Mouse (Mus musculus): ENCODE results near the gene Arhgap33. TPM values are rescaled to one million over a fixed set of nuclear protein-coding genes. Genes with fewer than 3 reads are reported as not detected.

The Arhgap33 gene
- total RNA-seq (2021) = 100 to 1,000 TPM; 190 to 213 TPM

GRCm38 (mm10) chr7:30534633-30535577 lies at the start of gene Arhgap33:
Gene Arhgap33, minus strand, starts transcription at chr7:30535060.
- DNase-seq (ENCODE audit: low spot score in 2 of 2) = peak; percentile 98
- intact Hi-C loops (cut with DNase I) = no loop called here

GRCm38 (mm10) chr7:30584339-30584738 lies 49.5 kb upstream of the Arhgap33 start:
- no peak for DNase-seq (ENCODE audit: low spot score in 2 of 2)
- intact Hi-C loops (cut with DNase I) = no loop called here

- no peak for DNase-seq (ENCODE audit: low spot score in 2 of 2)
- intact Hi-C loops (cut with DNase I) = no loop called here
These were observed 46.7 kb upstream of the Arhgap33 start for GRCm38 (mm10) chr7:30581547-30581946.

DNA sequence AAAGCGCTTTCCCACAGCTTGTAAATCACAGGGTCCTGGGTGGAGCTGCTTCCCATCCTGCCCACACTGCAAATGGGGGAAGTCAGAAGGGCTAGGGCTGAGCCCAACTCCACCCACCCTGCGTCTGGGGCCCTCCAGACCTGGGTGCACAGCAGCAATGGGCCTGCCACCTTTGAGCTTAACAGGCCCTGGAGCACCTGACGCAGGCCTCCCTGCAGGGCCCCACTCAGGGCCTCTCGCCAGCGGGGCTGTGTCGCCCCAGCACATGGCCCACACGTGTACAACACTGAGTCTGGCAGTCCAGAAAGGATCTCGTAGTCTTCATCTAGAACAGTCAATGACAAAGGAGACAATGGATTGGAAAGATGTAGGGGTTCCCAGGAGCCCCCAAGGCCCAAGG lies 45.1 kb upstream of the Arhgap33 start:
- intact Hi-C loops (cut with DNase I) = no loop called here
- DNase-seq (ENCODE audit: low spot score in 2 of 2) = no peak

- intact Hi-C loops (cut with DNase I) = no loop called here
- DNase-seq (ENCODE audit: low spot score in 2 of 2) = no peak
These were observed 38.1 kb upstream of the Arhgap33 start for GRCm38 (mm10) chr7:30572969-30573368.

DNA sequence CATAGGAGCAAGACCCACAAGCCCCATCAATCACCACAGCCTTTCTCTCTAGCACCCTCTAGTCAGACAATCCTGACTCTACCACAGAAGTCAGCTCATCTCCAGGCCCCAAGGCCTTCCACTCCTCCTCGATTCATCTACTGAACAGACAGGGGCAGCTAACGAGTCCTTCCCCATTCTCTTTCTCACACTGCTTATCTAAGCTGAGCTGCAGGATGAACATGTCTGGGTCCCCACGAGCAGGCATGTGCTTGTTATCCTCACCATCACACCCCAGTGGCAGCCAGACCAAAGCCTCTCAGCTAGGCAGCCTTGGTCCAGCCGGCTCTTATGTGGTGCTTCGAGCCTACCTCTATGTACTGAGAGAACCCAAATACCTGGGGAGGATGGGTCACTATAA lies 37.5 kb upstream of the Arhgap33 start:
- intact Hi-C loops (cut with DNase I) = no loop called here
- no peak for DNase-seq (ENCODE audit: low spot score in 2 of 2)

DNA sequence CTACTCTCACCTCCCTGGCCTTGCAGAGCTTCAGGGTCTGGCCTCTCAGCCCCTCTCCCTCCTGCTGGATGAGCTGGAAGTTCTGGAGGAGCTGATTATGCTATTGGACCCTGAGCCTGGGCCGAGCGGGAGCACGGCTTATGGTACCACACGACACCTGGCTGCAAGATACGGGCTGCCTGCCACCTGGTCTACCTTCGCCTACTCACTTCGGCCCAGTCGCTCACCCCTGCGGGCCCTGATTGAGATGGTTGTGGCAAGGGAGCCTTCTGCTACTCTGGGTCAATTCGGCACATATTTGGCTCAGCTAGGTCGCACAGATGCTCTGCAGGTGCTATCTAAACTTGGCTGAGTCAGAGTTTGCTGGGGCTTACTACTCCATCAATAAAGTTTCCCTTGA lies 32.7 kb upstream of the Arhgap33 start:
- no peak for DNase-seq (ENCODE audit: low spot score in 2 of 2)
- intact Hi-C loops (cut with DNase I) = no loop called here

- intact Hi-C loops (cut with DNase I) = no loop called here
- no peak for DNase-seq (ENCODE audit: low spot score in 2 of 2)
These were observed 31.2 kb upstream of the Arhgap33 start for GRCm38 (mm10) chr7:30566033-30566432.

DNA sequence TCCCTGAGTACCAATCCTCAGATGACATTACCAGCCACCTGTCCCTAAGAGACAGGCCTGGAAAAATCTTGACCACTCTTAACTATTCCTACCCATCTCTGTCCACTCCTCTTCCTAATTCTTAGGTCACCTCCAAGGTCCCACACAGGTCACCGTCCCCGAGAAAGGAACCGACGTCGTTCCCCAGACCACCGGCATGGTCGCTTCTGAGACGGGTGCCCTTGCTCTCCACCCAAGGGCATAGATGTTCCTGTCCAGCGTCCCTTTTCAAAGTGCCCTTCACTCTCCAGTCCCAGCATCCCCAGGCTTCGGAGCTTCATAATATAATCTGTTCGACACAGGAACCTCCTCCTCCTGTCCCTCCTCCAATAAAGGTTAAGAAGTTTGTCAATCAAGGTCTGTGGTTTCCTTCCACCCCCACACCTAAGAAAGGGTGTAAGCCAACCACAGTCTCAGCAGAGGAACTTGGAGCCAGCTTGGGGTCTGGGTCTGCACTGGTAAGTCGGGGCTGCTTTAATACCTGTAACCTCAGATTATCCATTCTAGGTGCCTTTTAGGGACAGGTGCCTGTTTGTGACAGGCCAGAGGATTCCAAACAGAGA lies 30.2 kb upstream of the Arhgap33 start, which contains the start of gene Igflr1:
Igflr1 (plus strand) TSS at position 458 of the 602 bp plus-strand sequence.
- DNase-seq (ENCODE audit: low spot score in 2 of 2) = no peak
- intact Hi-C loops (cut with DNase I) = no loop called here

DNA sequence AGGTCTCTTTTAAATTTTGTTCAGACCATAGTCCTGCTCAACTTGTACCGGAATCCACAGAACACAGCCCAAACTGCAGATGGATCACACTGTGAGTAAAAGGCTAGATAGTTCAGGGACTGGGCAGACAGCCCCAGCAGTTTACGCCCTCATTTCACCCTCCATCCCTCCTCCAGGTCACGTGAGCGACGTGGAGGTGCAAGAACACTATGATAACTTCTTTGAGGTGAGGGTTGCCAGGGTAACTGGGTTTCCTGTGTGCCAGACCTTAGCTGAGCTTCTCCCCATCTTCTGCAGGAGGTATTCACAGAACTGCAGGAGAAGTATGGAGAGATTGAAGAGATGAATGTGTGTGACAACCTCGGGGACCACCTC lies 29.0 kb upstream of the Arhgap33 start:
- DNase-seq (ENCODE audit: low spot score in 2 of 2) = no peak
- intact Hi-C loops (cut with DNase I) = loop anchor here (1.0 kb wide), 1 partner anchor 24 kb away; the partner anchor contains the start of gene Kmt2b

DNA sequence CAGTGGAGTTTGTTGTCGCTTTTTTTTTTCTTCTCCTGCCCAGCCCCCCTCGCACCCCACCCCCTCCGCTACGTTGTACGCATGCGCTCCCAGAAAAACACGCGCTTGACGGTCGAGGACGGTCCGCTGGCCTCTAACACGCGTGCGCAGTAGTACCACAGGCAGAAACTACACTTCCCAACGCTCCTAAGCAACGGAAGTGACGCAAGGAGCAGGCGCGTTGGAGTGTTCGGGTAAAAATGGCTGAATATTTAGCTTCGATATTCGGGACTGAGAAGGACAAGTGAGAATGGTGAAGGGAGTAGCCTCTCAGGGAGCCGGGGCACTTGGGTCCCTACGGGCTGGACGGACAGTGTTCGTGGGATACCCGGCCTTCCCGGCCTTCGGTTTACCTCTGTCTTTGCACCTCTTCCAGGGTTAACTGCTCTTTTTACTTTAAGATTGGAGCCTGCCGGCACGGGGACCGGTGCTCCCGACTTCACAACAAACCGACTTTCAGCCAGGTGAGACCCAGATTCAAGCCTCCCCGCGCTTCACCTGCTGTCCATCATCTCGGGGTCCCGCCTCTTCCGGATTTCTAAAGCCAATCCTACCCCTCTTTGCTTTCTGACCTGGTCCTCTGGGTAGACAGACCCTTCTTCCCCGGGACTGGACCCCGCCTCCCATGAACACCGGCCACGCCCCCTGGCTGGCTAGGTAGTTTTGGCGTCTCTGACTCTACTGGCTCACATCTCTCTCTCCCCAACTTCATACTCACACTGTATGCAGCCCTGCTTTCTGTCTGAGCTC lies 28.5 kb upstream of the Arhgap33 start, which contains the start of the genes U2af1l4, Gm49396 and Psenen:
U2af1l4 (plus strand) TSS at position 185 of the 789 bp plus-strand sequence.
Gm49396 (plus strand) TSS at position 228 of the 789 bp plus-strand sequence.
Psenen (minus strand) TSS at position 511 of the 789 bp plus-strand sequence.
- intact Hi-C loops (cut with DNase I) = loop anchor here (1.0 kb wide), 1 partner anchor 25 kb away; the partner anchor contains the start of gene Kmt2b
- peak; percentile 95 to 98 for DNase-seq (ENCODE audit: low spot score in 2 of 2)

GRCm38 (mm10) chr7:30562526-30563116 lies 27.8 kb upstream of the Arhgap33 start:
- intact Hi-C loops (cut with DNase I) = loop anchor here (1.0 kb wide), 1 partner anchor 26 kb away; the partner anchor contains the start of gene Kmt2b
- DNase-seq (ENCODE audit: low spot score in 2 of 2) = peak; percentile 52 to 63

DNA sequence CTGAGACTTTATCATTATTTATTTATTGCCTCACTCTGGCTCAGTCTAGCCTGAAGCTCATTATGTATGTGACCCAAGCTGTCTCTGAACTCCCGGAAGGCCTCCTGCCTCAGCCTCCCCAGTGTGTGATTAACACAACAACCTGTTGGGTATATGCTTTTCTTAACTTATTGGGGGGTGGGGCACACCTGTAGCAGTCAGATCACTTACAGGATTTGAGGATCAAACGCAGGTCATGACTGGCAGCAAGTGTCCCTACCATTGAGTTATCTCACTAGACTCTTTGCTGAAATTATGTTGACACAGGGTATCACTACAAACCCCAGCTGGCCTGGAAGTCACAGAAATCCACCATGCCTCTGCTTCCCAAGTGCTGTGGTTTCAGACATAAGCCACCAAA lies 25.4 kb upstream of the Arhgap33 start:
- intact Hi-C loops (cut with DNase I) = no loop called here
- no peak for DNase-seq (ENCODE audit: low spot score in 2 of 2)

GRCm38 (mm10) chr7:30559443-30559954 lies 24.6 kb upstream of the Arhgap33 start, which contains the start of gene Lin37:
Gene Lin37, minus strand, starts transcription at chr7:30559838.
- peak; percentile 98 to 100 for DNase-seq (ENCODE audit: low spot score in 2 of 2)
- intact Hi-C loops (cut with DNase I) = loop anchor here (2.0 kb wide), 1 partner anchor 115 kb away; the partner anchor contains the start of gene Aplp1

- peak in 1 of 2 experiments; percentile 39 for DNase-seq (ENCODE audit: low spot score in 2 of 2)
- intact Hi-C loops (cut with DNase I) = loop anchor here (2.0 kb wide), 1 partner anchor 114 kb away; the partner anchor contains the start of gene Aplp1
These were observed 24.0 kb upstream of the Arhgap33 start for GRCm38 (mm10) chr7:30558656-30559442.

- peak in 1 of 2 experiments; percentile 40 for DNase-seq (ENCODE audit: low spot score in 2 of 2)
- intact Hi-C loops (cut with DNase I) = loop anchor here (2.0 kb wide), 1 partner anchor 113 kb away; the partner anchor contains the start of gene Aplp1
These were observed 23.1 kb upstream of the Arhgap33 start for GRCm38 (mm10) chr7:30557901-30558514.

- intact Hi-C loops (cut with DNase I) = no loop called here
- DNase-seq (ENCODE audit: low spot score in 2 of 2) = no peak
These were observed 22.2 kb upstream of the Arhgap33 start for GRCm38 (mm10) chr7:30556894-30557536.

Measured in left cerebral cortex, postnatal 25 days (tissue).